Mouse (Mus musculus) spleen, adult 2 months (tissue): ENCODE measurements at regions not wholly inside any gene's neighbourhood (a gene's known extent, or its start where the extent isn't known, plus 50 kb on each side); places are given as distances from the start of the nearest gene placed in this dataset.

Experiments
- CTCF ChIP-seq: fragments of 200-500 bp; IDR thresholded peaks from 2 replicates; pipeline ENCODE4 v1.5.1; 2011; ENCODE audit warnings: mild to moderate bottlenecking, inconsistent platforms; ENCODE audit not compliant: insufficient read depth, insufficient read length, insufficient replicate concordance; ENCODE audit errors: extremely low read depth
- POLR2A ChIP-seq: fragments of 200-500 bp; IDR thresholded peaks from 2 replicates; pipeline ENCODE4 v1.6.1; 2011; ENCODE audit warnings: low read depth, low read length, inconsistent platforms

- no peak for TF ChIP-seq CTCF
- TF ChIP-seq POLR2A, result no peak
These were observed 216.9 kb downstream of the Cryba4 start for GRCm38 (mm10) chr5:112035426-112035825.
